Mouse (Mus musculus): Measurements from ENCODE around the gene Psmb6. TPM values are rescaled to one million over a fixed set of nuclear protein-coding genes. Genes with fewer than 3 reads are reported as not detected.
"Not testable (repeated sequence)": the region's sequence is repeated elsewhere in the genome, so short reads cannot be mapped to it uniquely, and the experiment has no call there.

The Psmb6 gene
- total RNA-seq, 2 experiments from 2014 or later, result 326 to 361 TPM

GRCm38 (mm10) chr11:70523306-70523989, 1.7 kb upstream of the Psmb6 start:
- DNase-seq, result not testable (repeated sequence)

- no peak for DNase-seq
Measured at GRCm38 (mm10) chr11:70524782-70525181, 385 bp upstream of the Psmb6 start.

- DNase-seq, result no peak
Measured at GRCm38 (mm10) chr11:70525726-70526125, 559 bp downstream of the Psmb6 start.

DNA sequence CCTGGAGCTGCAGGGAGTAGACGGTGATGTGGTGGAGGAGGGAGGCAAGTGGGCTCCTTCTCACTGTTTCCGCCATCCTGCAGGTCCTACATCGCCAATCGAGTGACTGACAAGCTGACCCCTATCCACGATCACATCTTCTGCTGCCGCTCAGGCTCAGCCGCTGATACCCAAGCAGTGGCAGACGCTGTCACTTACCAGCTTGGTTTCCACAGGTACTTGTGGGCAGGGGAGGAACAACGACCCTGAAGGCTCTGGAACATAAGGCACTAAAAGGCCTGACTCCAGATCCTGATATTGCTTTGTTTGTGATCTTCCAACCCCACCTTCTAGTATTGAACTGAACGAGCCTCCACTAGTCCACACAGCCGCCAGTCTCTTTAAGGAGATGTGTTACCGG, 1.0 kb downstream of the Psmb6 start:
- no peak for DNase-seq

- no peak for DNase-seq
Measured at GRCm38 (mm10) chr11:70528610-70529009, 3.4 kb downstream of the Psmb6 start.

DNA sequence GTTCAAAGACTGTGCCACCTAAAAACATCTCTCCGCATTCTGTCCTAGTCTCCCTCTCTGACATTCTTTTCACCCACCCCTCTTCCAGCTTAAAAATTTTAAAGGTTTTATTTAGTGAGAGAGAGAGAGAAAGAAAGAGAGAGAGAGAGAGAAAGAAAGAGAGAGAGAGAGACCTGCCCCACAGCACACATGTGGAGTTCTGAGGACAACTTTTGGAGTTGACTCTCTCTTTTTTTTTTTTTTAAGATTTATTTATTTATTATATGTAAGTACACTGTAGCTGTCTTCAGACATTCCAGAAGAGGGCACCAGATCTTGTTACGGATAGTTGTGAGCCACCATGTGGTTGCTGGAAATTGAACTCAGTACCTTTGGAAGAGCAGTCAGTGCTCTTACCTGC, 5.9 kb downstream of the Psmb6 start:
- DNase-seq, result not testable (repeated sequence)

DNA sequence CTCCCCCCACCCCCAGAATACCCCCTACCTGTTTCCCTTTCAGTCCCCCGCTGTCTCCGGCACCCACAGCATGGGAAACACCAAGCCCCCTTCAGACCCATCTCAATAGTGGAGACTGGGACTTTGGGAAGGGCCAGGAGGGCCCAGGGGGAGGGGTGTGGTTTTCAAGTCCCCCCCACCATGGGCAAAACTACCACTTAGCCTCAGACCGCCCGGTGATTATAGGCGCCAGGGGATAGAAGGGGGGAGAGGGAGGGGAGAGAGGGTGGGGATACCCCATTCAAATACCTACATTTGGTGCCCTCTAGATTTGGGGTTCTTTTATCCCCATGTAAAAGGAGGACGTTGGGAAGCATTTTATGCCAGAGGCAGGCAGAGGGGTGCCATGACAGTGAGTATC, 7.7 kb downstream of the Psmb6 start, which contains the start of gene Gm40193:
Gm40193 (minus strand) TSS at position 101 of the 400 bp plus-strand sequence.
- no peak for DNase-seq

- no peak for DNase-seq
Measured at GRCm38 (mm10) chr11:70539423-70539822, 14.3 kb downstream of the Psmb6 start.

DNA sequence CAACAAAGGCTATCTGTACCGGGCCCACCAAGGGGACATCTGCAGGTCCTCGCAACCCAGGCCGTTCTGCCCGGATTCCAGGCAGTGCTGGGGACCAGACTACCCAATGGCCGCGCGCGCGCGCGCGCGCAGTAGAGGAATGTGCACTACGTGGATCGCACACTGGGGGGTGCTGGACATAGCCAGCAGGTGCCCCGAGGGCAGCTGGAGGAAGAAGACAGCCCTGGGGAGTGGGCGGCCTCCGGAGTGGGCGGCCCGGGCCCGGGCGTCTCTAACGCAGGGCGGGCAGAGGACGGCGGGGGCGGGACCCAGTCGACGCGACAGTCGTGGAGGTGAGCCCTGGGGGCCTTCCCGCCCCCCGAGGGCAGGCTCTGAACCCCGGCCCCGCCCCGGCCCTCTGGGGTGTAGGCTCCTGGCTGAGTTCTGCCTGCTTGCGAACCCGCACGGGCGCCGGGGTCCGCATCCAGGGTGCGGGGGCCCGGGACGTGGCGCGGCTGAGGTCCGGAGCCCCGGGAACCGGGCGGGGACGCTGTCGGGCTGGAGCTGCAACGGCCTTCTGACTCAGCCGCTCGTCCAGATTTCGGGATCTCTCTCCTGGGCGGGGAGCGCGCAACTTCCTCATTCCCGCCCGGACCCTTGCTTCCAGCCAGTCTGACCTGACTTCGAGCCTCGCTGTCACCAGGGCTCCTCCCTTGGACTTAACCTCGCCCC, 14.9 kb downstream of the Psmb6 start, which contains the start of gene Pld2:
Pld2 (plus strand) TSS at position 188 of the 711 bp plus-strand sequence.
- peak; percentile 87 for DNase-seq

GRCm38 (mm10) chr11:70540928-70541327, 15.8 kb downstream of the Psmb6 start:
- DNase-seq, result no peak

DNA sequence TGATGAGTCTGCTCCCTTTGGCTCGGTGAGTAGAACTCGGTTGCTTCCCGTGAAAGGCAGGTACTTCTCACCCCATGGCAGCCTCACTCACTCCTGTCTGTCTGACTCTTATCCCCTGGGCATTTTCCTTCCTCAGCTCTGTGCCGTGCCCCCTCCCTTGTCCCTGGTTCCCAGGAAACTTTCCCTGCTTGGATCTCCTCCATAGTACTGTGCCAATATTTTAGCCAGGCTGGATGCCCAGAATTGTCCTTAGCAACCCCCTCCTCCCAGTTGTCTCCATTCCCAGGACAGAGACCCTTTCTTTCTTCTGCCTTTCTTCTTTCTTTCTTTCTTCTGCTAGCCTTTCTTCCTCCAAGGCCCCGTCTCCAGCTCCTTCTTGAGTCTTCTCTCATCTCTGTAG, 16.2 kb downstream of the Psmb6 start:
- DNase-seq, result no peak

DNA sequence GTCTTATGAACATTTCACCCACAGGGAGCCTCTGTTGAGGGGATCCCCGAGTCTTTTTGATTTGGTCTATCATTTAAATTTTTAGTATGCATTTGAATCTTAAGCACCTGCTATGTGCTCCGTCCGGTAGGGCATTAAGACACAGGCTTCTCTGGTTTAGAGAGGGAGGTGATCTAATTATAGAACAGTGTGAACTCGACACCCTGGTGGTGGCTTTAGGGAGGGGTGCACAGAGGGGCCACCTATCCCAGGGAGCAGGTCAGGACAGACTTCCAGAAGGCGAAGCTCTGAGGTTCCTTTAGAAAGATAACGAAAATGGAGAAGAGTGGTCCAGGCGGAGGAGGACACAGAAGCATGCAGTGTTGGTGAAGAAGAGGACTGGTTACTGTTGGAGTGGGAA, 19.3 kb downstream of the Psmb6 start:
- DNase-seq, result peak; percentile 20

GRCm38 (mm10) chr11:70551526-70551925, 26.4 kb downstream of the Psmb6 start:
- no peak for DNase-seq

DNA sequence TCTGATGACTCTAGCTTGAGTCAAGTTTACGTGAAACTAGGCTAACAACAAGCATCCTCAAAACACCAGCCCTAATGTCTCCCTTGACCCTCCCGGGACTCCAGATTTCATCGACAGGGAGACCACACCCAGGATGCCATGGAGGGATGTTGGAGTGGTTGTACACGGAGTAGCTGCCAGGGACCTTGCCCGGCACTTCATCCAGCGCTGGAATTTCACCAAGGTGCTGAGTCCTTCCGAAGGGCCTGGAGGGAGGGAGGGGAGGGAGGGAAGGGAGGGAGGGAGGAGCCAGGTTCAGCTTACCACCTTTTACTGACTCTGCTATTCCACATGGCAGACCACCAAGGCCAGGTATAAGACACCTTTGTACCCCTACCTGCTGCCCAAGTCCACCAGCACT, 28.8 kb downstream of the Psmb6 start:
- no peak for DNase-seq

DNA sequence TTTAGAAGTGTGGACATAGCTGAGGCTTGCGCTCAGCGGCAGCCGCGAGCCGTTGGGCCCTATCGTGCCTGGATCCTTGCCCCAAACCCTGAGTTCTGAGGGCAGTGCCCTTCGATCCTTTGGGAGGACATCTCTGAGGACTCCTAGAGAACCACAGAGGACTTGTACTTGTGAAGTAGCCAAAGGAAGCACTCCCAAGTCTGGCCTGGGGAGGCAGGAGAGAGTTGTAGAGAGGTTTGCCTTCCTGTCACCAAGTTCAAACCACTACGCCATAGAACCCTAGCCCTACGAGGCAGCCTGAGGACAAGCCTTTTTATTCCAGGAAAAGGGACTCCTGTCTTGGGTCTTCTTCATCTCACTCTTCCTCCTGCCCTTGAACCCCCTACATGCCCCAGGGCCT, 32.4 kb downstream of the Psmb6 start:
- no peak for DNase-seq

DNA sequence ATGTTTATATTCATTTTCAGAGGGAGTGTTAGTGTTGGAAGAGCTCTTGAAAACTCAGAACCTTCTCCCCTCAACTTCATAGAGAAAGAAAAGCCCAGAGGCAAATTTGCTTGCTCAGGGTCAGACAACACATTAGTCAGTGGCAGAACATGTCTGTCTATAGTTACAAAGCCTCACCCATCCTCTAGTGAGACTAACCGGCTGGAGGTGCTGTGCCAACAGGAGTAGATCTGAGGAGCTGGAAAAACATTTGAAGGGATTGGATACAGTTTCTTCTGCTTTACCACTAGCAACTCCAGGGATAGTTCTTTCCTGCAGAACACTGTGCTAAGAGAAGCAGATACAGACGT, 36.7 kb downstream of the Psmb6 start:
- no peak for DNase-seq

DNA sequence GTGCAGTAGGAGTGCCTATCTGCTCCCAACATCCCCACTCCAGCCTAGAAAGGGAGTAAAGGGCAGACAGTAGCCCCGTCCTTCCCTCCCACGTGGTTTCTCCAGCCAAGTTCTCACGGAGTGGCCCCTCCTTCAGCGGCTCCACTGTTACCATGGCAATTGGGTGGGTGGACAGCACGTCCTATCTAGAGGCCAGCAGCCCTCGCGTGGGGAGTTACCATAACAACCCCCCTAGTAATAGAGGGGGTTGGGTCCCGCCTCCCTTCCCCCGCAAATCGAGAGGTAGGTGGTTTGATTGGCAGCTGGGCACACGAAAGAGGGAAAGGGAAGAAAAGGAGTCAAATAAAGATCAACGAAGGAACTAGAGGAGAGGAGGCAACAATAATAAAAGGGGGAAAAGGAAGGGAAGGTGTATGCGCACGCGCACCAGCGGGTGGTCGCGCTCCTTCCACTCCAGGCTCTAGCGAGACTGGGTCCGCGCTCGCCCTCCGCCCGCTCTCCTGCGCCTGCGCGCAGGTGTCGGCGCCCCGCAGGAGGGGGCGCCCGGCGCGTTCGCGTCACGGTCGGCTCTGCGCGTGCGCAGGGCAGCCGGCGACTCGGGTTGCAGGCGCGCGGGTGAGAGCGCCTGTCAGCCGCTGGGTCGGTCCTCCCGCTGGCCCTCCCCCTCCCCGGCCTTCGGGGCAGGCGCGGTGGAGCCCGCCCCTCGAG, 37.3 kb downstream of the Psmb6 start, which contains the start of gene Mink1:
Mink1 (plus strand) TSS at position 595 of the 708 bp plus-strand sequence.
- DNase-seq, result peak; percentile 90

DNA sequence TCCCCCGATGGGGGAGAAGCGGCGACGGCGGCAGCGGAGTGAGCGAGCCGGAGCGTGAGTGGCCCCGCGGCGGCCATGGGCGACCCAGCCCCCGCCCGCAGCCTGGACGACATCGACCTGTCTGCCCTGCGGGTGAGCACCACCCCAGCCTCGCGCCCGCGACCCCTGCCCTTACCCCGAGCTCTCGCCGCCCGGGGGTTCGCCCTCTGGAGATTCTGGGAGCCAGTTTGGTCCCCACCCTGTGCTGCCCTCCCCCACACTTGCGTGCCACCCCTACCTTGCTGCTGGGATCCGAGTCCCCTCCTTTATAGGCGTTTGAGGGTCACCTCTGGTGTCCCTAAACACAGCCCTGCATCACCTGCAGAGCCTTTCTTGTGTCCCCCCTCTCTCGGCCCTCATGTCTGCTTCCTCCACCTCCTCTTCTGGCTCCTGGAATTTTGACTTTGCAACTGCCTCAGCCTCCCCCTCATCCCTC, 37.9 kb downstream of the Psmb6 start:
- DNase-seq, result no peak

GRCm38 (mm10) chr11:70563470-70564275, 38.5 kb downstream of the Psmb6 start:
- peak; percentile 22 for DNase-seq

- no peak for DNase-seq
Measured at GRCm38 (mm10) chr11:70564276-70564873, 39.2 kb downstream of the Psmb6 start.

DNA sequence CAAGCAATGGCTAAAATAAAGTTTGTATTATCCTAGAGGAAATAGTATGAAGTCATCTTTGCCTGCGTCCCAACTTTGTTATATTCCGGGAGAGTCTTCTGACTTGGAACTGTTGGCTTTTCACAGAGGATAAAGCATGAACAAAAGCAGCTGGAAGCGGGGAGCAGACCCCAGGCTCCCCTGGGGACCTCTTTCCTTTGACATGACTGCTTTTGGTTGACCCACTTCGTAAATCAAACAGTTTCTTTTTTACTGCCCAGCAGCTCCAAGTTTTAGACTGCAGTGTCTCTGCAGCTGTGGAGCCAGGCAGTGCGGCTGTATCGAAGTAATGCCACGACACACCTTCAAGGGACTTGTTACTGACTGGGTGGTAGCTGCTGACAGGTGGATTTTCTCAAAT, 41.4 kb downstream of the Psmb6 start:
- no peak for DNase-seq

DNA sequence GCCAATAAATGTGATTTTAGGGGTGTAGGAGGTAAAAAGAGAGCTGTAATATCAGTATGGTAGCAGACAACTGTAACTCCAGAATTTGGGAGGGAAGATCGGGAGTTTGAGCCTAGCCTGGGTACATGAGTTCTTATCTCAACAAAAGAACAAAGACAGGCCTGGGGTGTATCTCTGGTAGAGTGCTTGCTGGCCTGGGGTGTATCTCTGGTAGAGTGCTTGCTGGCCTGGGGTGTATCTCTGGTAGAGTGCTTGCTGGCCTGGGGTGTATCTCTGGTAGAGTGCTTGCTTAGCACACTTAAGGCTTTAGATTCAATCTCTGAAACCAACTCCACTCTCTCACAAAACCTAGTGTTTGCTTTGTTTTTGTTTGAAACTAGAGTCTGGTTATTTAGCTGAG, 45.4 kb downstream of the Psmb6 start:
- DNase-seq, result not testable (repeated sequence)
